Mouse (Mus musculus): ENCODE data around the gene Olfr828. TPM values are rescaled to one million over a fixed set of nuclear protein-coding genes. Genes with fewer than 3 reads are reported as not detected.

Gene Olfr828
- not detected for total RNA-seq (2021)

DNA sequence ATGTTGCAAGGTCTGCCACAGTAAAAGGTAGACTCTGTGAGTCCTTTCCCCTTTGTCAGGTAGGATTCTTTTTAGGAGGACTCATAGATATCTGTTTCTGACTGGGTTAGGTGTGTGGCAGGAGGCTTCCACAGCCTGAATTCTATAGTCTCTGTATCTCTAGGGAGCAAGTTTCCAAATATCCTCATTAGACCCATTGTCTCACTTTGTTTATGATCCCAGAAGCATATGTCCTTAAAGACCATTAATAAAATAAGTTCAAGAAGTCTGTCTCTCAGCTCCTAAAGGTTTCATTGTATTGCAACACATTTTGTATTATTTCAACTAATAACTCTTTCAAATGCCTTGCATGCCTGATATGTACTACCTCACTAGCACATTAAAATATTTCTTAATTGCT is at the start of gene Olfr828:
Olfr828 (minus strand) TSS at position 101 of the 400 bp plus-strand sequence.
- intact Hi-C loops (cut with DNase I) = no loop called here
- no peak for DNase-seq (ENCODE audit: low spot score)

DNA sequence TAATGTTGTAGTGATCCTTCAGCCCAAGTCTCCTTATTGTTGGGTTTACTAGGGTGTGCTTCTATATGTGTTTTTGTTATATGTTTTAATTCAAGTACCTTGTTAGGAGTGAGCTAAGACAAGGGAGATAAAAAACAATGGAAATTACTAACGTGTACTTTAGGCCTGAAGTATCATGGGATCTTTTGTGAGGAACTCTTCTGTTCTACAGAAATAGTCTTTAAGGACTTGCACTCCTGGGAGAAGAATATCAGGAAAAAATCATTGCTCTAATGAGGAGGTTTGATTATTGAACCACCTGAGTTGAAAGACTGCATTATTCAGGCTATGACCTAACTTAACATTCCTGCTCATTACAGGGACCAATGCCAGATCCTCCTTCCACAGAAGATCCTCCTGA is 35.3 kb upstream of the Olfr828 start, which contains the start of gene Olfr829:
Olfr829 (plus strand) TSS at position 301 of the 400 bp plus-strand sequence.
- DNase-seq (ENCODE audit: low spot score) = no peak
- intact Hi-C loops (cut with DNase I) = no loop called here

DNA sequence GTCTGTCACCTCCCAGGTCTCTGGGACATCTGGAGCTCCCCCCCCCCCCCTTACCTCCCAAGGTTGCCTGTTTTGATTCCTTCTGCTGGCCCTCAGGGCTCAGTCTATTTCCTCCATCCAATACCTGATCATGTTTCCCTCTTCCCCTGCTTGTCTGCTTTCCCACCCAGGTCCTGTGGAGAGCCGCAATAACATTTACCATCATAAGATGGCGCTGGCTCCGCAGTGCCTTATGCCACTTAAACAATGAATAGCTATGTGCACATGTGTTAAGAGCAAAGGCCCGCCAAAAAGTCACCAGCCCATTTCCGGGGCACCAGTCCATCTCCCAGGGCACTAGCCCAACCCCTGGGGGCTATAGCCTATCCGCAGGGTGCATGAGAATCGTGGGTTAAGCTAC is 34.0 kb downstream of the Olfr828 start:
- intact Hi-C loops (cut with DNase I) = no loop called here
- no peak for DNase-seq (ENCODE audit: low spot score)

DNA sequence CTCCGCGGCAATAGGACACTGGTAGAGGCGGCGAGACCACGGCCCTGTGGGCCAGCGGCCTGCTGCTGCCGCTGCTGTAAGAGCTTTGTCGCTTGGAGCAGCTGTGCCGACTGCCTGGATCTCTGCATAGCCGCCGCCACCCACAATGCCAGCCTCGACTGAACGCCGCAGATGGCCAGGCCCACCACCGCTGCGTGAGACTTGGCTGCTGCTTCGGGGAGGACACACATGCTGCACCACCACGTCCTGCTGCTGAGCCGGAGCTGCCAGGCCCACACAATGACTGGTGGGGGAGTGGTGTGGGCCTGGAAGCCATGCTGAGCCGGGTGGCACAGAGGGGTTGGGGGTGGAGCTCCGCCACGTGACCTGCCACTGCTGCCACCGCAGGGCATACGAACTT is 39.9 kb downstream of the Olfr828 start:
- intact Hi-C loops (cut with DNase I) = no loop called here
- no peak for DNase-seq (ENCODE audit: low spot score)

DNA sequence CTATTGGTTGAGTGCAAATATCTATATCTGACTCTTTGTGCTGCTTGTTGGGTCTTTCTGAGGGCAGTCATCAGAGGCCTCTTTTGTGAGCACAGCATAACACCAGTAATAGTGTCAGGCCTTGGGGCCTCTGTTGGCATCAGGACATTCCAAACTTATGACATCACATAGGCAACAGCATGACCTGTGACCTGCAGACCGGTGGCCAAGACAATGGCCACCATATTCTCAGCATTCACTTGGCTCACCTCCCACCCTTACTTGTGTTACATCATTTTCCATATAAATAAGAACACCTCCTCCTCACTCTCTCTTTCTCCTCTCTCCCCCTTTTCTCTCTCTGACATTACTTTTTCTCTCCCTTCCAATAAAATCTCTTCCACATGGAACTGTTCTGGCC is 40.3 kb downstream of the Olfr828 start:
- intact Hi-C loops (cut with DNase I) = no loop called here

More for the DNA sequence above, 40.3 kb downstream of the Olfr828 start:
- DNase-seq (ENCODE audit: low spot score) = no peak

Other genes with a start within 250 kb of the Olfr828 start
- 1 to 10 TPM; 6.2 to 8.1 TPM for gene Muc16, start 145.0 kb downstream of the Olfr828 start, total RNA-seq (2021)
- not detected for gene Olfr24, start 55.5 kb downstream of the Olfr828 start, total RNA-seq (2021)
- gene Olfr829, start 35.4 kb upstream of the Olfr828 start, total RNA-seq (2021) = not detected
- not detected for gene Olfr830, start 55.2 kb upstream of the Olfr828 start, total RNA-seq (2021)
- not detected for gene Olfr832, start 117.6 kb upstream of the Olfr828 start, total RNA-seq (2021)
- gene Olfr834, start 168.5 kb upstream of the Olfr828 start, total RNA-seq (2021) = not detected
- gene Olfr835, start 213.2 kb upstream of the Olfr828 start, total RNA-seq (2021) = not detected